Mouse (Mus musculus) cortical plate, adult 2 months (tissue): ENCODE results near the gene Fgfbp1. TPM values are rescaled to one million over a fixed set of nuclear protein-coding genes. Genes with fewer than 3 reads are reported as not detected.
A peak's percentile ranks its signal among the peaks of the same experiment; 100 is the strongest.

Experiments
- H3K27ac ChIP-seq: fragments of 200-500 bp; 2 replicates; pipeline ENCODE4 v1.5.1; 2012; ENCODE audit warnings: low read length, control low read depth, inconsistent platforms; ENCODE audit not compliant: insufficient read depth
- H3K4me1 ChIP-seq: fragments of 200-500 bp; 2 replicates; pipeline ENCODE4 v1.6.1; 2011; ENCODE audit warnings: low read length; ENCODE audit not compliant: control insufficient read depth, insufficient read depth
- H3K4me3 ChIP-seq: fragments of 200-500 bp; 2 replicates; pipeline ENCODE4 v1.5.1; 2011; ENCODE audit warnings: mild to moderate bottlenecking, low read length, control low read depth; ENCODE audit not compliant: insufficient read depth
- CTCF ChIP-seq: fragments of 200-500 bp; IDR thresholded peaks from 2 replicates; pipeline ENCODE4 v1.5.1; 2011; ENCODE audit warnings: mild to moderate bottlenecking, control low read depth, low read length; ENCODE audit not compliant: insufficient read depth; ENCODE audit errors: extremely low read depth
- POLR2A ChIP-seq: fragments of 200-500 bp; IDR thresholded peaks from 2 replicates; pipeline ENCODE4 v1.6.1; 2011; ENCODE audit warnings: mild to moderate bottlenecking, low read length, control low read depth; ENCODE audit not compliant: insufficient read depth; ENCODE audit errors: extremely low read depth
- polyA plus RNA-seq: library from polyadenylated mRNA; depleted of rRNA; stranded (reverse); fragments of >200 nt; gene quantifications from 2 replicates; pipeline ENCODE4 v1.2.3, GENCODE M21; 2012

Fgfbp1 gene
- polyA plus RNA-seq, 1 experiment = 4.3 TPM

DNA sequence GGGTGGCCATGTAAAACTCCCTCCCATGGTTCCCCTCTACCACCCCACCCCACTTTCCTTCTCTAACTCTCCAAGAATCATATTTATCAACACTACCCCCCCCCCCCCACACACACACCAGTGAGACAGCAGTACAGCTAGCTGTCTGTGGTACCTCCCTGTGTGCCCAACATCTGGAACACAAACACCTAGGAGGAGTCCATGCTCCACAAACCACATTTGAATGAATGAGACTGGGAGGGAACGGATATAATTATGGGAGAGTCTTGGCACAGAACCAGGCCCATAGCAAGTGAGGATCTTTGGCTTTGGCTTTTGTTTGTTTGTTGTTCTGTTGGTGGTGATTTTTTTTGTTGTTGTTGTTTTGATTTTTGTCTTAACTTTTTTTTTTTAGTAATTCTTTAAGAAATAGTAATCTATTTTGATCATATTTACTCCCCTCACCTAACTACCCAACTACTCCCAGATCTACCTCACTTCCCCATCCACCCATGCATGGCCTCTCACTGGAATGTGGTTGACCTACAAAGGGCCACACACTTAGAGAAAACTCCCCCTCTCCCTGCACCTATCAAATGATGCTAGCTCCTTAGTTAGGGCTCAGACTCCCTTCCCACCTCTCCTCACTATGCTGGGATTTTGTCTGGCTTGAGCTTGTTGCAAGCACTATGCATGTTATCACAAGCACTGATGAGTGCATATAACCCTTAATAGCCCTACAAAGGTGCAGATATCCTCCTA, 4.6 kb downstream of the Fgfbp1 start:
- Histone ChIP-seq H3K4me1 (no peaks in the 10 kb centered on the region), H3K4me3 (no peak overlapping the region), H3K27ac (no peak overlapping the region)
- TF ChIP-seq CTCF = no peak
- TF ChIP-seq POLR2A = no peak

GRCm38 (mm10) chr5:43974166-43974565, 7.4 kb downstream of the Fgfbp1 start:
- no peaks in the 10 kb centered on the region for H3K4me1 ChIP-seq
- no peak for TF ChIP-seq POLR2A
- TF ChIP-seq CTCF = no peak
- no peak overlapping the region for H3K4me3 ChIP-seq
- H3K27ac ChIP-seq = no peak overlapping the region

DNA sequence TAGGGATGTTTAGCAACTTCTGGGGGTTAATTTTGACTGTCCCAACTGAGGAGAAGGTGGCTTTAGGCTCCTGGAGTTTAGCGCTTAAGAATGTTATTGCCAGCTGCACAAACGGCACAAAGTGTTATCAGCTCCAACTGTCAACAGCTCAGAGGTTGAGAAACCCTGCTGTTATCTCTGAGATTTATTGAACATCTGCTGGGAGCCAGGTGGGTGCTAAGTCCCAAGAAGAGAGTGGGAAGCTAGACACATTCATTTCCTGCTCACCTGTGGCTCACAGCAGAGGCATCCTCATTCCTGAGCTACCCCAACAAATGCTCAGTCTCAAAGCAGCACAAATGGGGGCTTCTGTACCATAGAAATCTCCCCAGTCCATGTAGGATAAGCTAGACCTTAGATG, 10.4 kb downstream of the Fgfbp1 start:
- H3K27ac ChIP-seq = no peak overlapping the region
- TF ChIP-seq CTCF (no peak), POLR2A (no peak)

GRCm38 (mm10) chr5:43970532-43970931, 11.0 kb downstream of the Fgfbp1 start:
- Histone ChIP-seq H3K27ac (no peak overlapping the region), H3K4me3 (no peak overlapping the region), H3K4me1 (no peaks in the 10 kb centered on the region)
- no peak for TF ChIP-seq CTCF
- TF ChIP-seq POLR2A = no peak

More for the DNA sequence above, 10.4 kb downstream of the Fgfbp1 start:
- no peaks in the 10 kb centered on the region for H3K4me1 ChIP-seq
- no peak overlapping the region for H3K4me3 ChIP-seq

- TF ChIP-seq POLR2A (no peak), CTCF (no peak)
- H3K4me1 ChIP-seq = no peaks in the 10 kb centered on the region
Measured at GRCm38 (mm10) chr5:43968634-43969033, 12.9 kb downstream of the Fgfbp1 start.

GRCm38 (mm10) chr5:43961056-43961455, 20.5 kb downstream of the Fgfbp1 start:
- Histone ChIP-seq H3K4me1 (no peaks in the 10 kb centered on the region), H3K27ac (no peak overlapping the region), H3K4me3 (no peak overlapping the region)
- TF ChIP-seq POLR2A (no peak), CTCF (no peak)

More at GRCm38 (mm10) chr5:43968634-43969033, 12.9 kb downstream of the Fgfbp1 start:
- Histone ChIP-seq H3K27ac (no peak overlapping the region), H3K4me3 (no peak overlapping the region)

DNA sequence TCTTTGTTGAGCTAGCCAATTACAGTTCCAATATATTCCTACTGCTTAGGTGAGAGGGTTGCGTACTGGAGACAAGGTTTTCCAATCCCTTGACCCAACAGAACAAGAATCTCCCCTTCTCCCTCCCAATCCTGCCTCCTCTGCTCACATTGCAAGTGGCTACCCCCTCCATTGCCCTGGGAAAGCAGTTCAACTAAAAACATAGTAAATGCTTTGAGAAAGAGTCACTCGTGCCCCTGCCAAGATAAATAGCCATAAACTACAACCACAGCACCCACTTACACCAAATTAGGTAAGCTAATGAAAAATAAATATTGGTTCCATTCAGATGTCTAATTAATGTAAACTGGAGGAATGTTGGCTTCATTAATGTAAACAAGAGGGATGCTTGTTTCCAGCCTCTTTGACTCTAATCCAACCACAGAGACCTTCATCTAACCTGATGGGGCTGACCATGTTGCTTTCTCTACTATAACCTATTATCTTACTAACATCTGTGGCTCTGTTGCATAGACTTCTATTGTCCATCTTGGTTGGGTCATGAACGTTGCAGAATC, 21.6 kb downstream of the Fgfbp1 start:
- Histone ChIP-seq H3K4me1 (no peaks in the 10 kb centered on the region), H3K27ac (no peak overlapping the region), H3K4me3 (no peak overlapping the region)
- TF ChIP-seq CTCF (no peak), POLR2A (no peak)

GRCm38 (mm10) chr5:43953241-43953640, 28.3 kb downstream of the Fgfbp1 start:
- H3K27ac ChIP-seq = no peak overlapping the region
- no peak overlapping the region for H3K4me3 ChIP-seq
- TF ChIP-seq CTCF (no peak), POLR2A (no peak)
- peaks cover 1% of the 10 kb centered on the region; the same call in 1 of the 2 replicates for H3K4me1 ChIP-seq

GRCm38 (mm10) chr5:43948748-43949275, 32.8 kb downstream of the Fgfbp1 start:
- Histone ChIP-seq H3K4me3 (0 out of 2 replicates have a peak overlapping the region, but pooled peaks have one; percentile 5), H3K27ac (no peak overlapping the region), H3K4me1 (peaks cover 1% of the 10 kb centered on the region; the same call in 1 of the 2 replicates)
- TF ChIP-seq CTCF (no peak), POLR2A (no peak)

- Histone ChIP-seq H3K4me3 (0 out of 2 replicates have a peak overlapping the region, but pooled peaks have one; percentile 17), H3K4me1 (peaks cover 1% of the 10 kb centered on the region; the same call in 1 of the 2 replicates), H3K27ac (no peak overlapping the region)
- TF ChIP-seq CTCF (no peak), POLR2A (no peak)
Measured at GRCm38 (mm10) chr5:43948111-43948743, 33.4 kb downstream of the Fgfbp1 start.
